Mouse (Mus musculus): Measurements from ENCODE around the gene Dcaf4.

GRCm38 (mm10) chr12:83488211-83488941, 31.9 kb upstream of the Dcaf4 start:
- TF ChIP-seq TCF3 (IDR thresholded peaks at IDR 0.05; ENCODE audit: insufficient read length, low read depth) (no peak), TCF12 (IDR thresholded peaks at IDR 0.05; ENCODE audit: insufficient read depth, poor library complexity, severe bottlenecking) (no peak), POLR2A (IDR thresholded peaks at IDR 0.05; ENCODE audit: insufficient read length, low read depth) (no peak), REST (IDR thresholded peaks at IDR 0.05; ENCODE audit: insufficient read depth, insufficient read length) (no peak), MAX (IDR thresholded peaks at IDR 0.05; ENCODE audit: low read depth) (no peak), E2F4 (IDR thresholded peaks at IDR 0.05; ENCODE audit: insufficient read depth) (no peak), MYOD1 (IDR thresholded peaks at IDR 0.05; ENCODE audit: control insufficient read depth in 1 of 3, insufficient read length in 2 of 3, low read depth in 2 of 3) (no peak), CEBPB (IDR thresholded peaks at IDR 0.05; ENCODE audit: insufficient read depth, poor library complexity, severe bottlenecking) (no peak)

Data from myocyte (in vitro differentiated cells).